Mouse (Mus musculus): ENCODE results near the gene Flywch1. TPM values are rescaled to one million over a fixed set of nuclear protein-coding genes. Genes with fewer than 3 reads are reported as not detected.

The Flywch1 gene
- polyA plus RNA-seq, 2 experiments: 4.0 to 6.6 TPM

DNA sequence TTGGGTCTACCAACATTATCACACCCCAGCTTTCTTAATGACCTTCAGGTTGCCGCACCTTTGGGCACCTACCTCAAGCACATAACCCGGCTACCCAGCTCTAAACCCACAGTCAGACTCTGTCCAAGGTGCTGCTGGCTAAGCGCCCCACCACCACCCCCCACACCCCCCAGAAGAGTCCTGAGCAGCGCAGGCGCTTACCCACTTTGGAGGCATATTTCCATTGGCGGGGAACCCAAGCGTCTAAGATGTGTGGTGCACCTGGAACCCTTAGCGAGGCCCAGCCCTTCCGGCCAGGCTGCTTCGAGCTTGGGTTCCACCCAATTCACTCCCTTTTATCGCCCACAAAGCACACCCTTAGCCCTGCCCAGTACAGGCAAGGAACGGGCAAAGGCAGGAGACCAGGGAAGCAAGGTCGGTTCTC lies 30.8 kb downstream of the Flywch1 start, which contains the start of gene Paqr4:
Paqr4 (minus strand) TSS at position 270 of the 424 bp plus-strand sequence.
- peaks cover 68% of the 10 kb centered on the region for H3K27me3 ChIP-seq (ENCODE audit: control insufficient read depth, insufficient read depth, low read length)

GRCm38 (mm10) chr17:23740136-23740584 lies 31.2 kb downstream of the Flywch1 start:
- TF ChIP-seq CTCF (IDR thresholded peaks at IDR 0.05; ENCODE audit: low read depth) (no peak), EP300 (IDR thresholded peaks at IDR 0.05; ENCODE audit: low read depth) (no peak)

More for the DNA sequence above, 30.8 kb downstream of the Flywch1 start, which contains the start of gene Paqr4:
- Histone ChIP-seq H3K27ac (peak within 1 kb of the TSS; percentile 44; the same call in 1 of the 2 replicates), H3K9ac (replicated peaks) (peak within 1 kb of the TSS; percentile 69), H3K4me3 (ENCODE audit: insufficient read depth in 1 of 2, low read depth in 2 of 2, low read length in 2 of 2) (peak within 1 kb of the TSS; percentile 55 to 62), H3K4me1 (replicated peaks; ENCODE audit: control insufficient read depth in 2 of 2, insufficient read depth in 2 of 2, low read length in 1 of 2) (peaks cover 6 to 7% of the 10 kb centered on the region in 2 experiments; a peak in 3 of 4 replicates), H3K36me3 (replicated peaks; ENCODE audit: control insufficient read depth, insufficient read depth, low read depth) (no peaks in the 10 kb centered on the region; the same call in 1 of the 2 replicates), H3K4me2 (ENCODE audit: low read depth) (peak within 1 kb of the TSS; percentile 82), H3K9me3 (ENCODE audit: control insufficient read depth, low read length) (no peaks in the 10 kb centered on the region)
- DNase-seq (ENCODE audit: low read depth in 3 of 3, low spot score in 3 of 3): peak in 2 of 3 experiments; percentile 25 to 51
- ATAC-seq (ENCODE audit: insufficient read depth): peak; percentile 85
- 2% methylated on average over 13 of the region's 13 CpGs for WGBS (ENCODE audit: insufficient replicate concordance)
- TF ChIP-seq EP300 (IDR thresholded peaks at IDR 0.05; ENCODE audit: low read depth) (no peak), CTCF (IDR thresholded peaks at IDR 0.05; ENCODE audit: low read depth) (0 out of 2 replicates have a peak, but pooled peaks have one; percentile 11)

GRCm38 (mm10) chr17:23739202-23740135 lies 31.9 kb downstream of the Flywch1 start:
- Histone ChIP-seq H3K36me3 (replicated peaks; ENCODE audit: control insufficient read depth, insufficient read depth, low read depth) (no peaks in the 10 kb centered on the region; the same call in 1 of the 2 replicates), H3K27ac (no peak overlapping the region), H3K9ac (replicated peaks) (peak overlapping the region; percentile 69), H3K4me3 (ENCODE audit: insufficient read depth in 1 of 2, low read depth in 2 of 2, low read length in 2 of 2) (peak overlapping the region; percentile 55 to 62), H3K9me3 (ENCODE audit: control insufficient read depth, low read length) (no peaks in the 10 kb centered on the region), H3K27me3 (ENCODE audit: control insufficient read depth, insufficient read depth, low read length) (peaks cover 56% of the 10 kb centered on the region), H3K4me1 (replicated peaks; ENCODE audit: control insufficient read depth in 2 of 2, insufficient read depth in 2 of 2, low read length in 1 of 2) (peaks cover 6 to 7% of the 10 kb centered on the region in 2 experiments; a peak in 3 of 4 replicates), H3K4me2 (ENCODE audit: low read depth) (peak overlapping the region; percentile 82)
- ATAC-seq (ENCODE audit: insufficient read depth): peak; percentile 15; the same call in 1 of the 2 replicates
- 3% methylated on average over 48 of the region's 48 CpGs for WGBS (ENCODE audit: insufficient replicate concordance)
- TF ChIP-seq CTCF (IDR thresholded peaks at IDR 0.05; ENCODE audit: low read depth) (no peak), EP300 (IDR thresholded peaks at IDR 0.05; ENCODE audit: low read depth) (no peak)
- DNase-seq (ENCODE audit: low read depth in 3 of 3, low spot score in 3 of 3): no peak

More at GRCm38 (mm10) chr17:23740136-23740584, 31.2 kb downstream of the Flywch1 start:
- no peaks in the 10 kb centered on the region for H3K9me3 ChIP-seq (ENCODE audit: control insufficient read depth, low read length)
- DNase-seq (ENCODE audit: low read depth in 3 of 3, low spot score in 3 of 3) (peak; percentile 64 to 80 (median 65)), ATAC-seq (ENCODE audit: insufficient read depth) (peak; percentile 87)
- peak overlapping the region; percentile 82 for H3K4me2 ChIP-seq (ENCODE audit: low read depth)
- H3K4me1 ChIP-seq (replicated peaks; ENCODE audit: control insufficient read depth in 2 of 2, insufficient read depth in 2 of 2, low read length in 1 of 2): peaks cover 6 to 7% of the 10 kb centered on the region in 2 experiments; a peak in 3 of 4 replicates
- H3K27ac ChIP-seq: no peak overlapping the region; the same call in 1 of the 2 replicates
- under 1% methylated on average over 46 of the region's 46 CpGs for WGBS (ENCODE audit: insufficient replicate concordance)
- peak overlapping the region; percentile 55 to 62 for H3K4me3 ChIP-seq (ENCODE audit: insufficient read depth in 1 of 2, low read depth in 2 of 2, low read length in 2 of 2)
- H3K36me3 ChIP-seq (replicated peaks; ENCODE audit: control insufficient read depth, insufficient read depth, low read depth): no peaks in the 10 kb centered on the region; the same call in 1 of the 2 replicates
- H3K27me3 ChIP-seq (ENCODE audit: control insufficient read depth, insufficient read depth, low read length): peaks cover 63% of the 10 kb centered on the region
- peak overlapping the region; percentile 69 for H3K9ac ChIP-seq (replicated peaks)

- DNase-seq (ENCODE audit: low read depth in 3 of 3, low spot score in 3 of 3): no peak
- Histone ChIP-seq H3K9ac (replicated peaks) (no peak overlapping the region), H3K4me2 (ENCODE audit: low read depth) (peak overlapping the region; percentile 82), H3K27ac (no peak overlapping the region), H3K36me3 (replicated peaks; ENCODE audit: control insufficient read depth, insufficient read depth, low read depth) (peaks cover 2% of the 10 kb centered on the region), H3K27me3 (ENCODE audit: control insufficient read depth, insufficient read depth, low read length) (peaks cover 50% of the 10 kb centered on the region), H3K4me1 (replicated peaks; ENCODE audit: control insufficient read depth in 2 of 2, insufficient read depth in 2 of 2, low read length in 1 of 2) (peaks cover 6 to 7% of the 10 kb centered on the region in 2 experiments; a peak in 3 of 4 replicates), H3K9me3 (ENCODE audit: control insufficient read depth, low read length) (no peaks in the 10 kb centered on the region), H3K4me3 (ENCODE audit: insufficient read depth in 1 of 2, low read depth in 2 of 2, low read length in 2 of 2) (peak overlapping the region in 1 of 2 experiments; percentile 62; a peak in 2 of 4 replicates)
- no peak for ATAC-seq (ENCODE audit: insufficient read depth)
- 47% methylated on average over 2 of the region's 2 CpGs for WGBS (ENCODE audit: insufficient replicate concordance)
- TF ChIP-seq CTCF (IDR thresholded peaks at IDR 0.05; ENCODE audit: low read depth) (no peak), EP300 (IDR thresholded peaks at IDR 0.05; ENCODE audit: low read depth) (no peak)
Measured at GRCm38 (mm10) chr17:23738836-23739201, 32.6 kb downstream of the Flywch1 start.

Measured in liver, embryonic 14.5 days (tissue).